Mouse (Mus musculus) right cerebral cortex, postnatal 36 days (tissue): ENCODE measurements around the gene Psma5.
A peak's percentile ranks its signal among the peaks of the same experiment; 100 is the strongest.

Source experiments
- DNase-seq, 2 experiments: peaks; one replicate each; pipeline ENCODE4 v3.0.0; 2022; ENCODE audit warnings: low spot score in 2 of 2, mixed read lengths in 1 of 2

Psma5 gene

DNA sequence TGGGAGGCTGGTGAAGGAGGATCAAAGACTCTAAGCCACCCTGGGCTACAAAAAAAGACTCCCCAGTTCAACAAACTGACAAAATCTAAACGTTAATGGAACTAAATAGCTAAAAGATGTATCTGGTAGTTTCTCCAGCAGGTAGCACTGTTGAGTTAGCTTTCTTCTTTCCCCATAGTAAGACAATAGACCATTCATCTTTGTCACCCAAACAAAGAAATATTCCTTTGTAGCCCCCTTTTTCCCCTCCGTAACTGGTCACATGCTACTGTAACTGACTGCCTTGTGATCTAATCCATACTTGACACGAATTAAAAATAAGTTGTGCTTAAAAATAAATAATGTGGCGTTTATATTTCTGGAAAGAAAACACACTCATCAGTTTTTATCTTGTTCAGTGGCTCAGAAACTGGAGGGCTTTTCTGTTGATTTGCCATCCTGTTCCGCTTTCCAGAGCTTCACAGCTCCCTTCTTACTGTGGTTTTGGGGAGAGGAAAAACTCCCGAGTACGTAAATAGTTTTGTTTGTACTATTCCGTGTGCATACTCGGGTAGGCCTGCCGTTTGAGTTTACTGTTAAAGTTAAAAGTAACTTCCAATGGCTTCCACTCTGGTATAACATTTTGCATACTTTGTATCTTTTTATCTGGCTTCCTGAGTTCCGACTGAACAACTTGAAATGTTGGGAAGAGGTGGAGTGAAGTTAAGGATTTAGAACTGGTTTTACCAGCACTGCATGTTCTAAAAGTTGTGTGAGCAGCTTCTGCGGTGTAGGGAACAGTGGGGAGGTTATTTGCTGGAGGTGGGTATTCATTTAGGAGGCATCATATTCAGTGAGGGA is 25.9 kb downstream of the Psma5 start:
- DNase-seq, result no peak

DNA sequence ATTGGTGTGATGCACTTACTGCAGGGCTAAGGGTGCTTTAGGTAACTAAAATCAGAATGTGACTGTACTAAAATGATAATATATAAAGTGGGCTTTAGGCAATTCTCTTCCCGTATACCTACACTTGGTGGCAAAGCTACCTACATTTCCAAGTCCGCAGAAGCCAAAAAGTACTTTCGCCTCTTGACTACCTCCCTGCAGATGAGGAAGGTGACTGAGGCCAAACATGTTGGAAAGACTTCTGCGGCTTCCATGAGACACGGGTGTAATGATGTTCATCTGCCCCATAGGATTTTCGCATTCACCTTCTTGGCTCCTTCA is 26.5 kb downstream of the Psma5 start:
- DNase-seq, result no peak

DNA sequence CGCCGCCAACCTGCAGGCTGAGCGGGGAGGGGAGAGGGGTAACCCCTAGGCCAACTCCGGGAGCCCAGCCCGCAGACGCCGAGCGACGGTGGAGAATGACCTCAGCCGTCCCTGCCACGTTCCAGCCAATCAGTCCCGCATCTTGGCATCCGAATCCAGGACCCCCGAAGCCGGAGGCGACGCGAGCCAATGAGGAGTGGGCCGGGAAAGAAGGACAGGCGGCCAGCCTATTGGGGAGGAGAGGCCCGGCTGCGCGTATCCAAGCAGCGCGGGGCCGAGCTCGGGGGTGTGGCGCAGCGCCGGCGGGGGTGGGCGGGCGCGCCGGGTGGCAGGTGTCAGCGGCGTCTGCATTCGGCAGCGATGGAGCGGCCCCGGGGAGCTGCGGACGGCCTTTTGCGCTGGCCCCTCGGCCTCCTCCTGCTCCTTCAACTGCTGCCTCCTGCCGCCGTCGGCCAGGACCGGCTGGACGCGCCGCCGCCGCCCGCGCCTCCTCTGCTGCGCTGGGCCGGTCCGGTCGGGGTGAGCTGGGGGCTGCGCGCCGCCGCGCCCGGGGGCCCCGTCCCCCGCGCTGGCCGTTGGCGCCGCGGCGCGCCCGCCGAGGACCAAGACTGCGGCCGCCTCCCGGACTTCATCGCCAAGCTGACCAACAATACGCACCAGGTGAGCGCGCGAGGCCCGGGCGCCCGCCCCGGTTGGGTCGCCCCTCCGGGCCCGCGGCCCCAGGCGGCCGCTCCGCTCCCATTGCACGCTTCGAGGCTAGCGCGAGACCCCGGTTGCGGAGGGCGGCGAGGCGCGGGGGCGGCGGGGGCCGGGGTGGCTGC is 27.3 kb downstream of the Psma5 start, which contains the start of gene Sort1:
Gene Sort1, plus strand, starts transcription at position 302 of the 821 bp plus-strand sequence.
- peak; percentile 88 to 91 for DNase-seq

- DNase-seq, result no peak
Measured at GRCm38 (mm10) chr3:108285078-108285711, 28.5 kb downstream of the Psma5 start.

DNA sequence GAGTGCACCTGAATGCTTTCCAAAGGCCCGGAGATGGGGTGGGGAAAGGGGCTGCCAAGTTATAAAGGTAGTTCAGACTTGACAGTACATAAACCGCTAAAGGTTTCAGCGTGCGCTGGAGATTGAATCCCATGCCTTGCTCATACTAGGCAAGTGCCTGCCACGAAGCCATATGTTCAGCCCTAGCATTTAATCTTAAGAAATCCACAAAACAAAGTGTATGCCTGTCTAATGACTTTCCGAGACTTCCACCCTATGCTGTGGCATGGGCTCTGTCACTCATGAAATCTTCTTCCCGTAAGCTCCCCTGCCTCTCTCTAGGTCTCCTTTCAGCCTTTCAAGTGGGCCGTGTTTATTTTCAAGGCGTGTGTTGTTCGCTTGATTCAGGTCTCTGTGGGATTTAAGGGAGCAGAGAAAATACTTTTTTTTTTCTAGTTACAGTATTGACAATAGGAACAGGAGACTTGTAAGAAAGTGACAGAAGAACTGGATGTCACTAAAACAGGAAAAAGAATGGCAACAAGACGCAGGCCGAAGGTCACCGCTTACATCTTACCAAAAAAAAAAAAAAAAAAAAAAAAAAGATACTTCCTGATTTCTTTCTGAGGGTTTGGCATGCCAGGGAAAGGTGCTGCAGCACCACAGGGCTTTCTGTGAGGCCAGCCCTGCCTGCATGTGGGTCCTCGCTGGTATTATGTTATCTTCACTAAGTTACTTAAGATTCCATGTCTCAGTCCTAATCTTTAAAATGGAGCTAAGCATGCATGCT is 30.1 kb downstream of the Psma5 start:
- no peak for DNase-seq

DNA sequence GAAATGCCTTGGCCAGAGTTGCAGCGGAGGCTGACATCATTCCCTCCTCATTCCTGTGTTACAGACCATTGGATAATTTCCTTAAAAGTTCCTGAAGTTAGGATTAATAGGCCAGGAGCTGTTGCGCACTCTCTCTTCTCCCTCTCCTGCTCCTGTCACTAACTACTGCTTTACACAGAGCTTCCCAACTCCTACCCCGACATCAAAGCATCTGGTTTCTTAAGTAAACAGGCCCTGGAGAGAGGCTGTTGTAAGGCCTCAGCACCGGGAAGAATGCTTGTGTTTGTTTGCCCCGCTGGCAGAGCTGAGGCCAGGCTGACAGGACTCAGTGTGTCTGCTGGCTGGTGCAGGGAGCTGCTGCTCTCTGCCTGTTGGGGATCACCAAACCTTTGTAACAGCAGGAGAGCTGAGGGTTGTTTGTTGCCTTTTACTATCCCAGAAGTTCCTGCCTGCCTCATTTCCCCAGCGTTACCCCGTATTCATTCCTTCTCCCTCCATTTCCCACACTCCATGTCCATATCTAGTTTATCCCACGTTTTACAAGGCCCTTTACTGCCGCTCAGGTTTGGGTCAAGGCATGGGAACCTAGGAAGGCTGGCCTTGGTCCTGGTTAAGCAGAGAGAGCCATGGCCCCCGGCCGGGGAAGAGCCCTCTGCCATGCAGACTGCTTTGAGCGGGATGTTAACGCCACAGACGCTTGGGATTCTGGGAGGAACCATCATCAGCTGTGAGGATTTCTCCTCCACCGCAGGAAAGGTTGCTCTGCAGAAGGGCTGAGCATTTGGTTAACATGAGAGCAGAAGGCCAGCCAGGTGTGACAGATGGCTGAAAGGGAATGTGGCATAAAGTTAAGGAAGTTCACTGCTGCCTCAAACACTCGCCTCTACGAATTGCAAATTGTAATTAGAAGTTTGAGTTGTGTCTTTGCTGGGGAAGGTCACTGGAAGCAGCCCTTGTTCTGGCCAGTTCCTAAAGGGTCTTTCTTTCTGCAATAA is 31.4 kb downstream of the Psma5 start:
- no peak for DNase-seq

DNA sequence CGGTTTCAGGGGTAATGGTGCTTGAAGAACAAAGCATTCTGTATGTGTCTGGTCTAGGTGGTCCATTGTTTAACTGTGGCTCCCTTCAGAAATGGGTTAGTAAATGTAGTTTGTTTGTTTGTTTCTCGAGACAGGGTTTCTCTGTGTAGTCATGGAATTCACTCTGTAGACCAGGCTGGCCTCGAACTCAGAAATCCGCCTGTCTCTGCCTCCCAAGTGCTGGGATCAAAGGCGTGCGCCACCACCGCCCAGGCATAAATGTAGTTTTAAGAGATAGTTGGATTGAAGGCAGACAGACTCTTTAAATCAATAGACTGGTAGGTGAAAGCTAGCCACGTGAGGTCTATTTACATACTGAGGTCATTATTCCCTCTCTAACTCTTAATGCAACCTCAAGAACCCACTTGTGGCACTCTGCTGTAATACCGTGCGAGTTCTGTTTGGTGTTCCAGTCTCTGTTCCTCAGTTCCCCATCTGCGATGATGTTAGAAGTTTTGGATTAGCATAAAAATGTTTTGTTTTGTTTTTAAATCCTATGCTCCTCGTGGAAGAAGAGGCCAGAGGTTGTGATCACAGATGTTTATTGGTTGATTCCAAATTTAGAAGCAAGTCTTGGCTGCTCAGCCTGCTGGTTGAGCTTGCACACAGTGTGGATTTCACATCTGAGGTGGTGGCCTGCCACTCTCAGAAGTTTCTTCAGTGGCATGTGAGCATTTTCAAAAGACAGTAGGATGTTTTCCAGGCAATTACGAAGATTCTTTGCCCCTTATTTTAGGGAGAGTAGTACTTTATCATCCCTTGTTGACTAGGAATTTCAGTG is 32.8 kb downstream of the Psma5 start:
- DNase-seq, result no peak

DNA sequence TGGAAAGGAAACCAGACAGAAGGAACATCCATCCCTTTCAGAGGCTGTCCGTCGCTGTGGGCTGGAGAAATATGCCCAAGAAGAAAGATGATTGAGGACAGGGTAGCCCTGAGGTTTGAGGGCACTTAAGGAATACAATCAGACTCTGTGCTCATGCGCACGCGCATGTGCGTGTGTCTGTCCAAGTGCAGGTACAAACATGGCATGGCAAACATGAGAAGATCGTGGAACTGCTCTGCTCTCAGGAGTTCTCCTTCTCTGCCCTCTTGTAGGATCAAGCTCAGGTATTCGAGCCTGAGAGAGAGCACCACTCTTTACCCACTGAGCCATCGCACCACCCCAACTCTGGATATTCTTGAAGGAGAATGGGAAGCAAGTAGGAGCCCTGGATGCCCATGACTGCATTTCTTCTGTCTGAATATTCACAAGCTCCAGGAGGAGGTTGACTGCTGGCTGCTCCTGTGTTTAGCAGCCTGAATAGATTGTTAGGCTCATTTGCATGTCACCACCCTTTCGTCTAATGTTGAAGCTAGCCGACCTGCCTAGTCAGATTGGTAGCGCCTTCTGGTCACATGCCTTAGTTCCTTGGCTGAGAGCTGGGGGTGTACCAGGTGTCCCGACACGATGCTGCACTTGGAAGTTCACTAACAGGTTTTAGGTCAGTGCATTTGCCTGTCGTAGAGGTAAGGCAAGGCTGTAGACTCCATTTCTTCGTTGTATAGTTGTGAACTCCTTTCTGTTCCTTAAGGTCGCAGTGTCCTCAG is 34.5 kb downstream of the Psma5 start:
- no peak for DNase-seq

DNA sequence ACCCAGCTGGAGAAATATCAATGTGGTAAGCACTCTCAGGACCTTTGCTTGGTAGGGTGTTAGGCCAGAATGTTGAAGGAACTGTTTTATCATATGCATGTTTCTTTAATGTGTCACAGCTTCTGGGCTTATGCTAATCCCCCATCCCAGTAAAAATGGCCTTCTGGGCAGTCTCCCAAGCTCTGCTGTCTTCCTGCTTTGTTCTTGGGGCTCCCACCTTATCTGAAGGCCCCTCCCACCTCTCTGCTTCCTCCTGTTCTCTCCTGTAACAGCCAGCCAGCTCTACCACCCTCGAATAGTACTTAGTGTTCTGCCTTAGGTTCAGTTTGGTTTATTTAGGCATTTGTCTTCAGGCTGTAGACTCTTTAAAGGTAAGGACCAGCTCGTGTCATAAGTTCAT is 37.7 kb downstream of the Psma5 start:
- DNase-seq, result no peak

- peak in 1 of 2 experiments; percentile 70 for DNase-seq
Measured at GRCm38 (mm10) chr3:108295379-108296219, 38.9 kb downstream of the Psma5 start.

GRCm38 (mm10) chr3:108296220-108297049 is 39.7 kb downstream of the Psma5 start:
- peak; percentile 66 for DNase-seq

GRCm38 (mm10) chr3:108297050-108297419 is 40.3 kb downstream of the Psma5 start:
- DNase-seq, result no peak

- DNase-seq, result no peak
Measured at GRCm38 (mm10) chr3:108297603-108298553, 41.2 kb downstream of the Psma5 start.

- DNase-seq, result no peak
Measured at GRCm38 (mm10) chr3:108300455-108301030, 43.8 kb downstream of the Psma5 start.

GRCm38 (mm10) chr3:108303683-108304082 is 47.0 kb downstream of the Psma5 start:
- DNase-seq, result no peak
